Mouse (Mus musculus): ENCODE measurements around the gene Zdhhc19.

DNA sequence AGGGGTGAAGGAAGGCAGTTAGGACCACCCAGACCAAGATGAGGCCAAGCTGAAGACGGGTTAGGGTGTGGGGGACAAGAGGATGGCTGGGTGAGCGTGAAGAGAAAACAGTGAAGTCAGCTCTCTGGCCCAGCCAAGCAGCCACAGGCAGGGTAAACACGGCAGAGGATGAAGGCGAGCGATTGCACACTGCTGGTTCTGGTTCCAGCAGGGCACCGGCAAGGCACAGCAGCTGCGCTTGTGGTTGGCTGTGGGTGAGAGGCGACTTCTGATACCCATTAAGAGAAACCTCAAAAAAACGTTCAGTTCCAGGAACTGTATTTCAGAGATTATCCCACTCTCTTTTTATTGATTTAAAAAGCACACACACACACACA is 24.3 kb downstream of the Zdhhc19 start:
- TF ChIP-seq CTCF (IDR thresholded peaks at IDR 0.05; ENCODE audit: control insufficient read depth, insufficient read depth, insufficient replicate concordance, low read depth, low read length) (no peak), POLR2A (IDR thresholded peaks at IDR 0.05; ENCODE audit: control insufficient read depth, low read depth, low read length) (no peak)
